In the genomic region with DNA sequence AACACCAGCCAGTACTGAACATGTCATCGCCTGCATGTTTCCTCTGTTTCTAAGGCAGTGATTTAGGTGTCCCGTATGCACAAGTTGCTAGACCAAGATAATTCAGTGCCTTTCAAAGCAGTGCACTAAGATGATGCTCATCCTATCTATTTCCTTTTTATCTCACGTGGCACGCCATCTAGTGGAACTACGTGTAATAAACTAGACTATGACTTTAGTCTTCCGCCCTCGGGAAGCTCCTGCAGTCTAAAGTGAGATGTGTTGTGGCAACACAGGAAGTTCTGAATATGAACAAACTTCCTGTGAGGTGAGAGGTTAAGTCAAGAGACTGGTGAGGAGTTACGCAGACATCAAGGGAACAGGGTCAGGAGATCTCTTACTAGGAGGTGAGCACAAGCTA, we compare ENCODE assay signal across 8 mouse cellular contexts. TPM values are rescaled to one million over a fixed set of nuclear protein-coding genes. Genes with fewer than 3 reads are reported as not detected.
DNase-seq lines count a peak whose midpoint lies in the region; ATAC-seq and TF ChIP-seq lines count a peak whose summit lies in the region.

No protein-coding gene starts in this region.

- no peaks in the 10 kb centered on the region for H3K4me1 ChIP-seq in midbrain, postnatal 0 days (ENCODE audit: insufficient read depth, low read length)
- H3K4me1 ChIP-seq in midbrain, embryonic 16.5 days (ENCODE audit: control insufficient read depth, insufficient read depth, low read length), result no peaks in the 10 kb centered on the region
- no peaks in the 10 kb centered on the region for H3K4me1 ChIP-seq in forebrain, embryonic 16.5 days (replicated peaks; ENCODE audit: control insufficient read depth, insufficient read depth, low read length)

- no peaks in the 10 kb centered on the region for H3K27me3 ChIP-seq in midbrain, postnatal 0 days (ENCODE audit: insufficient read depth, low read length)
- no peaks in the 10 kb centered on the region for H3K27me3 ChIP-seq in midbrain, embryonic 16.5 days (ENCODE audit: control insufficient read depth, insufficient read depth, low read depth, low read length)
- no peaks in the 10 kb centered on the region for H3K27me3 ChIP-seq in forebrain, embryonic 16.5 days (replicated peaks; ENCODE audit: control insufficient read depth, insufficient read depth, low read length)

- peak; percentile 94 for ATAC-seq in frontal cortex, adult (ENCODE audit: low TSS enrichment)
- ATAC-seq in midbrain, postnatal 0 days (ENCODE audit: low FRiP score), result no peak
- ATAC-seq in midbrain, embryonic 16.5 days, result no peak
- no peak for ATAC-seq in forebrain, embryonic 16.5 days

- no peaks in the 10 kb centered on the region for H3K36me3 ChIP-seq in midbrain, postnatal 0 days (ENCODE audit: insufficient read depth, low read length)
- H3K36me3 ChIP-seq in midbrain, embryonic 16.5 days (ENCODE audit: control insufficient read depth, insufficient read depth, low read length), result no peaks in the 10 kb centered on the region
- H3K36me3 ChIP-seq in forebrain, embryonic 16.5 days (ENCODE audit: control insufficient read depth, insufficient read depth), result no peaks in the 10 kb centered on the region

- no peak overlapping the region for H3K9ac ChIP-seq in midbrain, postnatal 0 days (replicated peaks; ENCODE audit: low read length, poor library complexity, severe bottlenecking)
- no peak overlapping the region for H3K9ac ChIP-seq in midbrain, embryonic 16.5 days (ENCODE audit: low read depth, low read length)
- H3K9ac ChIP-seq in forebrain, embryonic 16.5 days (replicated peaks; ENCODE audit: low read depth, low read length), result no peak overlapping the region

- no peak overlapping the region for H3K4me3 ChIP-seq in midbrain, postnatal 0 days (ENCODE audit: low read depth, low read length)
- H3K4me3 ChIP-seq in midbrain, embryonic 16.5 days (ENCODE audit: low read depth, low read length), result no peak overlapping the region
- H3K4me3 ChIP-seq in forebrain, embryonic 16.5 days (replicated peaks; ENCODE audit: low read length), result no peak overlapping the region

- no peak overlapping the region for H3K4me2 ChIP-seq in midbrain, postnatal 0 days (ENCODE audit: low read depth, low read length, poor library complexity, severe bottlenecking)
- H3K4me2 ChIP-seq in midbrain, embryonic 16.5 days (ENCODE audit: low read length), result no peak overlapping the region
- H3K4me2 ChIP-seq in forebrain, embryonic 16.5 days (ENCODE audit: low read length), result no peak overlapping the region

- WGBS in midbrain, postnatal 0 days, result 52% methylated on average over 8 of the region's 8 CpGs
- 43% methylated on average over 8 of the region's 8 CpGs for WGBS in midbrain, embryonic 16.5 days
- 45% methylated on average over 8 of the region's 8 CpGs for WGBS in forebrain, embryonic 16.5 days

- no peaks in the 10 kb centered on the region for H3K9me3 ChIP-seq in midbrain, postnatal 0 days (ENCODE audit: low read length)
- no peaks in the 10 kb centered on the region for H3K9me3 ChIP-seq in midbrain, embryonic 16.5 days (replicated peaks; ENCODE audit: control insufficient read depth, low read length, poor library complexity, severe bottlenecking)
- no peaks in the 10 kb centered on the region for H3K9me3 ChIP-seq in forebrain, embryonic 16.5 days (ENCODE audit: control insufficient read depth, low read length)

- DNase-seq in frontal cortex, postnatal 36 days (ENCODE audit: low spot score in 2 of 2), result no peak
- DNase-seq in midbrain, postnatal 0 days (ENCODE audit: low spot score), result peak; percentile 26
- DNase-seq in induced T-regulatory cell, adult 2 months (ENCODE audit: low read depth), result peak; percentile 81
- DNase-seq in thymus, postnatal 25 days, result peak; percentile 55
- DNase-seq in right cerebral cortex, postnatal 25 days, result no peak

- TF ChIP-seq CTCF in midbrain, postnatal 0 days (IDR thresholded peaks at IDR 0.05), result peak; percentile 50

- H3K27ac ChIP-seq in midbrain, postnatal 0 days (ENCODE audit: low read depth, low read length), result no peak overlapping the region
- no peak overlapping the region for H3K27ac ChIP-seq in midbrain, embryonic 16.5 days (ENCODE audit: low read length)
- H3K27ac ChIP-seq in forebrain, embryonic 16.5 days (ENCODE audit: low read length), result no peak overlapping the region

RNA-seq across cellular contexts. Expression of a gene that starts 43.9 kb away (rescaled TPM):
- 21.5 and 24.2 TPM in 2 replicates for total RNA-seq in midbrain, postnatal 0 days (2014; rRNA removed)
- polyA plus RNA-seq in midbrain, postnatal 0 days (2015; fragmentation: Nextera tagmentation; extraction: Ambion mirVana), result 34.2 and 38.5 TPM in 2 replicates
- 42.3 and 42.6 TPM in 2 replicates for polyA plus RNA-seq in midbrain, embryonic 16.5 days (2015; fragmentation: Nextera tagmentation; extraction: Ambion mirVana)
- 42.1 and 42.7 TPM in 2 replicates for polyA plus RNA-seq in forebrain, embryonic 16.5 days (2015; fragmentation: Nextera tagmentation; extraction: Ambion mirVana)

Comparison
In these comparisons a context has a peak if more than half of its experiments do, and no peak if none do; other contexts are left out.
1. DNase-seq: peak in midbrain, postnatal 0 days (single experiment), induced T-regulatory cell, adult 2 months (single experiment) and thymus, postnatal 25 days (single experiment); none in frontal cortex, postnatal 36 days (0 of 2) and right cerebral cortex, postnatal 25 days (single experiment).